Mouse (Mus musculus) forebrain, embryonic 10.5 days (tissue): ENCODE results near the gene Lhfpl5. TPM values are rescaled to one million over a fixed set of nuclear protein-coding genes. Genes with fewer than 3 reads are reported as not detected.
A peak's percentile ranks its signal among the peaks of the same experiment; 100 is the strongest.

Source experiments
- DNase-seq: peaks from one replicate; pipeline ENCODE4 v3.0.0-alpha.2; 2017; ENCODE audit warnings: low spot score; ENCODE audit errors: extremely low spot score
- H3K27ac ChIP-seq: fragments of 300-500 bp; sonication (generic); 2 replicates; pipeline ENCODE4 v1.5.1; 2016; ENCODE audit warnings: mild to moderate bottlenecking
- H3K27me3 ChIP-seq: fragments of 300-500 bp; sonication (generic); 2 replicates; pipeline ENCODE4 v1.6.1; 2016; ENCODE audit warnings: mild to moderate bottlenecking; ENCODE audit not compliant: poor library complexity, severe bottlenecking
- H3K36me3 ChIP-seq: fragments of 300-500 bp; sonication (generic); replicated peaks from 2 replicates; pipeline ENCODE4 v1.6.1; 2016; ENCODE audit warnings: mild to moderate bottlenecking, moderate library complexity
- H3K4me1 ChIP-seq: fragments of 300-500 bp; sonication (generic); 2 replicates; pipeline ENCODE4 v1.6.1; 2016
- H3K4me3 ChIP-seq: fragments of 300-500 bp; sonication (generic); 2 replicates; pipeline ENCODE4 v1.5.1; 2016; ENCODE audit warnings: mild to moderate bottlenecking, moderate library complexity
- H3K9me3 ChIP-seq: fragments of 300-500 bp; sonication (generic); 2 replicates; pipeline ENCODE4 v1.6.1; 2016; ENCODE audit warnings: mild to moderate bottlenecking, moderate library complexity
- WGBS: fragments of 180-500 bp; shearing (Covaris S2); methylation state at CpG from one replicate; pipeline ENCODE4 v1.1.7; 2016; 5-methylcytosine and 5-hydroxymethylcytosine counted together
- microRNA-seq: library from miRNA; unstranded; fragments of <30 nt; microRNA quantifications from one replicate; pipeline ENCODE4, GENCODE M21; 2017
- polyA plus RNA-seq: library from polyadenylated mRNA; unstranded; fragments of >200 nt; fragmentation: Nextera tagmentation; extraction: Ambion mirVana; gene quantifications from 2 replicates; pipeline ENCODE4 v1.2.1, GENCODE M21; 2016

Lhfpl5 gene
- polyA plus RNA-seq, 1 experiment from 2014 or later = 0.45 TPM

DNA sequence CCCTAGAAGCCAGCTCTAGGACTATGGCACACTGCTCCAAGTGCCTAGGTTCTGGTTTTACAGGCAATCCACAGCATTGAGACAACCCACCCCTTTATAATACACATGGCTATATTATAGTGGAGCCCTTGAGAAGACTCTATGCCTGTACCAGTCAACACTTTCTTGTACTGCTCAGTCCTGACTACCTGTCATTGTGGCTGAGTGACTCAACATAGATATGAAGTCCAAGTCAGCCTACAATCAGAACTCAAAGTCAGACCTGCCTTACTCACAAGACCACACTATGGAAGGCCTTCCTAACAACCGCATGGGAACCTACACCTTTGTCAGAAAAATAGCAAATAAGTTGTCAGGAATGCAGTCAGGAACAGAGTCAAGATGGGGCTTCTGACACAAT lies 43.3 kb downstream of the Lhfpl5 start:
- Histone ChIP-seq H3K27ac (no peak overlapping the region), H3K36me3 (peaks cover 69% of the 10 kb centered on the region), H3K27me3 (no peaks in the 10 kb centered on the region), H3K4me1 (peaks cover 38% of the 10 kb centered on the region), H3K4me3 (no peak overlapping the region), H3K9me3 (no peaks in the 10 kb centered on the region)
- no peak for DNase-seq
- 81% methylated on average over 1 of the region's 1 CpGs for WGBS

DNA sequence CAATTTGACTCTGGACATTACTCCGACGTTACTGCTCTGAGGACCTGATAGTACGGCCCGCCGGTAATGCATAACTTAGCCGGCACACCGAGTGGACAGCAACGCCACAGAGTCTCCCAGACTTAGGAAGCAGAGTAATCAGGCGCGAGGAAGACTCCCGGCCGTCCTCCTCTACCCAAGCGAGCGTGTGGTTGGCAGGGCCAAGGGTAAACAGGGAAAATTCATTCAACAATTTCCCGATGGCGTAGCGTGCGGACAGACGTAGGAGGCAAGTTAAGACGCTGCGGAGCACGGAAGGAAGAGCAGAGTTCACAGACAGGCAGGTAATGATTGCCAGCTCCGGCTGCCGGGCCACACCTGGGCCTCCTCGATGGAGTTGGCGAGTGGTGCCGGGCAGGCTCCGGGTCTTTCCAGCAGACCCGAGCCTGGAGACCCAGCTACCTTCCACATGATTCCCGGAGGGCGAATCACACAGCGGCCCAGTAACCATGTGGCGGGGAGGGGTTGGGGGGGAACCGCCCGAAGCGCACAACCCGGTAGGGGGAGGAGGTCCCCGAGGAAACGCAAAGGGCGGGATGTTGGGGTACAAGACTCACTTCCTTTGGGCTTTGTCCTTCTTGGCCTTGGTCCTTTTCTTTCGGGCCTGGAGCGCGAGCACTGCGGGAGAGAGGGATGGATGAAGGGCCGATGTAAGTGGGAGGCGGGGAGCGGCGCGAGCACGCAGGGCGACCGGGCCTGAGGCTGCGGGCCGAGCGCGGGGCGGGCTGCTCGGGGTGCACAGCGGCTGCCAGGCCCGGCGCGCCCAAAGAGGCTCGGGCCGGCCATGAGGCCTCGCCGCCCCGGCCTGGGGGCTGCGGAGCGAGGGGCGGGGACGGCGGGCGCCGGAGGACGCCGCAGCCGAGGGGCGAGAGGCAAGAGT lies 46.2 kb downstream of the Lhfpl5 start:
- Histone ChIP-seq H3K27me3 (no peaks in the 10 kb centered on the region), H3K36me3 (peaks cover 43% of the 10 kb centered on the region), H3K4me1 (peaks cover 38% of the 10 kb centered on the region), H3K27ac (peak overlapping the region; percentile 98), H3K9me3 (no peaks in the 10 kb centered on the region), H3K4me3 (peak overlapping the region; percentile 99)
- peak; percentile 65 for DNase-seq
- WGBS = under 1% methylated on average over 78 of the region's 78 CpGs

- under 1% methylated on average over 53 of the region's 53 CpGs for WGBS
Observed at GRCm38 (mm10) chr17:28622300-28622759, 46.9 kb downstream of the Lhfpl5 start, which contains the start of gene Srpk1. Gene Srpk1, minus strand, starts transcription at chr17:28622709.

GRCm38 (mm10) chr17:28624841-28625240 lies 49.4 kb downstream of the Lhfpl5 start:
- 76% methylated on average over 2 of the region's 2 CpGs for WGBS
- Histone ChIP-seq H3K4me1 (peaks cover 29% of the 10 kb centered on the region), H3K9me3 (no peaks in the 10 kb centered on the region), H3K27me3 (no peaks in the 10 kb centered on the region), H3K36me3 (peaks cover 11% of the 10 kb centered on the region), H3K27ac (no peak overlapping the region), H3K4me3 (no peak overlapping the region)
- no peak for DNase-seq

More at GRCm38 (mm10) chr17:28622300-28622759, 46.9 kb downstream of the Lhfpl5 start, which contains the start of gene Srpk1:
- Histone ChIP-seq H3K4me3 (peak within 1 kb of the TSS; percentile 99), H3K4me1 (peaks cover 38% of the 10 kb centered on the region), H3K9me3 (no peaks in the 10 kb centered on the region), H3K36me3 (peaks cover 36% of the 10 kb centered on the region), H3K27me3 (no peaks in the 10 kb centered on the region), H3K27ac (peak within 1 kb of the TSS; percentile 98)
- peak; percentile 92 for DNase-seq

GRCm38 (mm10) chr17:28625327-28625726 lies 49.9 kb downstream of the Lhfpl5 start:
- no peaks in the 10 kb centered on the region for H3K27me3 ChIP-seq
- WGBS = 93% methylated on average over 15 of the region's 15 CpGs
- H3K36me3 ChIP-seq = peaks cover 6% of the 10 kb centered on the region
- H3K4me1 ChIP-seq = peaks cover 25% of the 10 kb centered on the region
- no peak overlapping the region for H3K27ac ChIP-seq
- no peaks in the 10 kb centered on the region for H3K9me3 ChIP-seq
- no peak overlapping the region for H3K4me3 ChIP-seq
- no peak for DNase-seq

DNA sequence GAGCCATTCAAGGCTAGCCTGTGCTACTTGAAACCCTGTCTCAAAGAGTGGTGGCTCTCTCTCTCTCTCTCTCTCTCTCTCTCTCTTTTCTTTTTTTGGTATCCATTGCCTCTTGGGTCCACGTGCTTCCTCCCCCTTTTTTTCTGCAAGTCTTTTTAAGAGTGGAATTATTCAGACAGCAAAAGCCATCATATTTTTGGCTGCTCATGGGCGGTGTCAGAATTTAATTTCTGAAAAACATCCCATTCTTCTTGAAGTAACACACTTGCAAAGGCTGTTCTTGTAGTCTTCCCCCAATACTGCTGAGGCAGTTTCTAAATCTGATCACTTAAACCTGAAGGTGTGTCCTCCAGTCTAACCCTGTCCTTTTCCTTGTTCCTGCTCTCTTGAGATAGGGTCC lies 51.5 kb downstream of the Lhfpl5 start:
- H3K27ac ChIP-seq = no peak overlapping the region
- no peaks in the 10 kb centered on the region for H3K9me3 ChIP-seq
- H3K36me3 ChIP-seq = no peaks in the 10 kb centered on the region
- no peak for DNase-seq
- no peak overlapping the region for H3K4me3 ChIP-seq
- 80% methylated on average over 2 of the region's 2 CpGs for WGBS
- peaks cover 14% of the 10 kb centered on the region for H3K4me1 ChIP-seq
- no peaks in the 10 kb centered on the region for H3K27me3 ChIP-seq

DNA sequence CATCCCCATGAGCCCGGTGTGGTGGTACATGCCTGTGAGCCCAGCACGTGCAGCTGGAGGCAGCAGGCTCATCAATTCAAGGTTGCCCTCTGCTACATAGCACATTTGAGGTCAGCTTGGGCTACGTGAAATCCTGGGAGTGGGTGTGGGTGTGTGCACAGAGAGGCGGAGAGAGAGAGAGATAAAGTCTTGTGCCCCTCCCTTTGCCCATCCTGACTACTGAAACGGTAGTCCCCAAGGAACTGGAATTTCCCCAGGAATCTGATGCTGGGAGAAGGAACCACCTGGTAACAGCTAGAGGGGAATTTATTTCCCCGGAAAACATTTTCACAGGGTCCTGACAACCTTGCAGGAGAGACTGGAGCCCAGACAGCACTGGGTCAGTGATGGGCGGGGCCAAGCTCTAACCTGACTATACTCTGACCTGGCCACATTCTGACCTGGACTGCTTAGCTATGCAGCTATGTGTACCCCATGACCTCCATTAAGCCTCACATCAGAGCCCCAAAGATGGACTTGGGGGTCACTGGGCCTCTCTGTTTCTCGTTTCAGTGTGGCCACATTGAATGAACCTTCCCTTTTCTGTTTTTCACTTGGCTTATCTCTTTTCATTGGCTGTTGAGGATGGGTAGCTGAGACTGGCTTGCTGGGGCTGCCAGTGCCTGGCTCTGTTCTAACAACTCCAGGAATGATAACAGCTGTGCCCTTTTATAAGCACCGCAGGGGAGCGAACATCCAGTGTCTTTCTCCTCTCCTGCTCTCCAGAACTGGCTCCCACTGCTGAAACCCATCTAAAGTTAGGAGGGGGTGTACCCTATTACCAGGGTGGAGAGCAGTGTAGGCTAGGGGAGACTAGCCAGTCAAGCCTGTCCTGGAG lies 53.0 kb downstream of the Lhfpl5 start:
- 75% methylated on average over 10 of the region's 10 CpGs for WGBS

GRCm38 (mm10) chr17:28629125-28629524 lies 53.7 kb downstream of the Lhfpl5 start:
- no peak overlapping the region for H3K4me3 ChIP-seq
- H3K9me3 ChIP-seq = no peaks in the 10 kb centered on the region
- H3K4me1 ChIP-seq = peaks cover 10% of the 10 kb centered on the region
- H3K27ac ChIP-seq = no peak overlapping the region
- no peak for DNase-seq
- no peaks in the 10 kb centered on the region for H3K27me3 ChIP-seq
- WGBS = 58% methylated on average over 3 of the region's 3 CpGs
- H3K36me3 ChIP-seq = no peaks in the 10 kb centered on the region

More for the DNA sequence above, 53.0 kb downstream of the Lhfpl5 start:
- Histone ChIP-seq H3K9me3 (no peaks in the 10 kb centered on the region), H3K27ac (no peak overlapping the region), H3K36me3 (no peaks in the 10 kb centered on the region), H3K4me1 (peaks cover 10% of the 10 kb centered on the region), H3K27me3 (no peaks in the 10 kb centered on the region), H3K4me3 (no peak overlapping the region)
- DNase-seq = no peak

Small RNAs within 50 kb of the gene (microRNA-seq; reads per million reads assigned to microRNA genes)
- gene Gm25195 (not detected), gene Mir6969 (not detected)

Other genes with a start within 250 kb of the Lhfpl5 start
- gene Rpl10a, start 247.2 kb upstream of the Lhfpl5 start, polyA plus RNA-seq = 511 and 540 TPM in 2 replicates
- 5.2 and 5.5 TPM in 2 replicates for gene Tead3, start 224.8 kb upstream of the Lhfpl5 start, polyA plus RNA-seq
- 3.5 and 3.8 TPM in 2 replicates for gene Tulp1, start 210.4 kb upstream of the Lhfpl5 start, polyA plus RNA-seq
- gene Fkbp5, start 58.1 kb upstream of the Lhfpl5 start, polyA plus RNA-seq = 31.7 and 33.5 TPM in 2 replicates
- not detected in 2 replicates for gene Armc12, start 44.8 kb upstream of the Lhfpl5 start, polyA plus RNA-seq
- not detected in 2 replicates for gene Clpsl2, start 26.2 kb upstream of the Lhfpl5 start, polyA plus RNA-seq
- not detected in 2 replicates for gene Clps, start 14.9 kb upstream of the Lhfpl5 start, polyA plus RNA-seq
- gene Srpk1, start 47.1 kb downstream of the Lhfpl5 start, polyA plus RNA-seq = 128 and 135 TPM in 2 replicates
- 0.50 and 0.58 TPM in 2 replicates for gene Slc26a8, start 114.6 kb downstream of the Lhfpl5 start, polyA plus RNA-seq
- 41.2 and 42.2 TPM in 2 replicates for gene Mapk14, start 115.7 kb downstream of the Lhfpl5 start, polyA plus RNA-seq
- gene AC170998.1, start 150.4 kb downstream of the Lhfpl5 start, polyA plus RNA-seq = 2.6 and 4.3 TPM in 2 replicates
- 8.4 and 8.7 TPM in 2 replicates for gene Mapk13, start 193.7 kb downstream of the Lhfpl5 start, polyA plus RNA-seq
- gene Brpf3, start 225.4 kb downstream of the Lhfpl5 start, polyA plus RNA-seq = 8.9 and 12.0 TPM in 2 replicates